Mouse (Mus musculus) T-helper 1 cell (primary cell): ENCODE data around the gene March6.

Experiments
- in situ Hi-C: fragments of 300-600 bp; cut with MboI, MseI; formaldehyde crosslinking; loops from one replicate; pipeline ENCODE4 v1.15.1; 2025; ENCODE audit warnings: high pct_unique_total_duplicates

March6 gene

GRCm38 (mm10) chr15:31454096-31454860 lies 76.6 kb downstream of the March6 start:
- in situ Hi-C loops, result no loop called here

GRCm38 (mm10) chr15:31453098-31453916 lies 77.5 kb downstream of the March6 start, which contains the start of gene Ropn1l:
Gene Ropn1l (minus strand): TSS chr15:31453737.
- in situ Hi-C loops, result no loop called here

- in situ Hi-C loops, result no loop called here
These were observed 78.3 kb downstream of the March6 start for GRCm38 (mm10) chr15:31452336-31453097.

- in situ Hi-C loops, result no loop called here
These were observed 81.1 kb downstream of the March6 start for GRCm38 (mm10) chr15:31449772-31450171.

- in situ Hi-C loops, result no loop called here
These were observed 83.7 kb downstream of the March6 start for GRCm38 (mm10) chr15:31447121-31447520.

- in situ Hi-C loops, result no loop called here
These were observed 88.2 kb downstream of the March6 start for GRCm38 (mm10) chr15:31442698-31443097.

GRCm38 (mm10) chr15:31441996-31442395 lies 88.9 kb downstream of the March6 start:
- in situ Hi-C loops, result no loop called here

- in situ Hi-C loops, result loop anchor here (10.0 kb wide), 1 partner anchor 1372 kb away; no protein-coding TSS in a partner anchor
These were observed 94.0 kb downstream of the March6 start for GRCm38 (mm10) chr15:31436811-31437210.

GRCm38 (mm10) chr15:31436083-31436482 lies 94.8 kb downstream of the March6 start:
- in situ Hi-C loops, result loop anchor here (10.0 kb wide), 1 partner anchor 1371 kb away; no protein-coding TSS in a partner anchor

GRCm38 (mm10) chr15:31433768-31434167 lies 97.1 kb downstream of the March6 start:
- in situ Hi-C loops, result loop anchor here (10.0 kb wide), 1 partner anchor 1369 kb away; no protein-coding TSS in a partner anchor

- in situ Hi-C loops, result loop anchor here (10.0 kb wide), 1 partner anchor 1367 kb away; no protein-coding TSS in a partner anchor
These were observed 99.0 kb downstream of the March6 start for GRCm38 (mm10) chr15:31431847-31432246.

GRCm38 (mm10) chr15:31430014-31430413 lies 100.8 kb downstream of the March6 start:
- in situ Hi-C loops, result loop anchor here (10.0 kb wide), 1 partner anchor 1365 kb away; no protein-coding TSS in a partner anchor

- in situ Hi-C loops, result no loop called here
These were observed 101.4 kb downstream of the March6 start for GRCm38 (mm10) chr15:31429429-31429828.

GRCm38 (mm10) chr15:31428571-31428970 lies 102.3 kb downstream of the March6 start:
- in situ Hi-C loops, result no loop called here

- in situ Hi-C loops, result no loop called here
These were observed 103.5 kb downstream of the March6 start for GRCm38 (mm10) chr15:31427390-31427789.

GRCm38 (mm10) chr15:31426066-31426706 lies 104.7 kb downstream of the March6 start:
- in situ Hi-C loops, result no loop called here

GRCm38 (mm10) chr15:31422649-31423369 lies 108.0 kb downstream of the March6 start:
- in situ Hi-C loops, result no loop called here

GRCm38 (mm10) chr15:31419037-31419436 lies 111.8 kb downstream of the March6 start:
- in situ Hi-C loops, result loop anchor here (5.0 kb wide), 1 partner anchor 92 kb away; no protein-coding TSS in a partner anchor

GRCm38 (mm10) chr15:31418686-31419024 lies 112.2 kb downstream of the March6 start:
- in situ Hi-C loops, result loop anchor here (5.0 kb wide), 1 partner anchor 91 kb away; no protein-coding TSS in a partner anchor
